Mouse (Mus musculus) G1E (cell line): Measurements from ENCODE around the gene Gm20481.

Source experiments
- CTCF ChIP-seq: IDR thresholded peaks from 2 replicates; pipeline ENCODE4 v1.5.1; 2012; ENCODE audit warnings: low read depth, low read length, inconsistent platforms, mixed read lengths
- GATA1 ChIP-seq: IDR thresholded peaks from 2 replicates; pipeline ENCODE4 v1.6.1; 2012; ENCODE audit warnings: borderline replicate concordance, low read length, inconsistent platforms, mixed read lengths
- POLR2AphosphoS5 ChIP-seq: IDR thresholded peaks from 2 replicates; pipeline ENCODE4 v1.6.1; 2012; ENCODE audit warnings: low read depth, low read length, inconsistent platforms; ENCODE audit not compliant: insufficient replicate concordance
- TAL1 ChIP-seq: conservative IDR thresholded peaks from 2 replicates; pipeline ENCODE4 v1.6.1; 2012; ENCODE audit warnings: low read depth, low read length, inconsistent platforms, mixed read lengths

DNA sequence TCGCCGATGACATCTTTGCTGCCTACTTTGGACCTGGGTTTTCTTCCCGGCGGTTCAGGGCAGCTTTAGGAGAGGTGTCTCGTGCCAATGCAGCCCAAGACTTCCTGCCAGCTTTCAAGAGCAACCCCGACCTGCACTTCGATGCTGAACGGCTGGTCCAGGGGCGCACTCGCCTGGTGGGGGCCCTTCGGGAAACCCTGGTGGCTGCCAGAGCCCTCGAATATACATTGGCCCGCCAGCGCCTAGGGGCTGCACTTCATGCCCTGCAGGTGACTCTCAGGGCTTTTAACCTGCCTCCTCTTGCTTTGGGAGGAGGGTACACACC lies 48.0 kb downstream of the Gm20481 start:
- TF ChIP-seq CTCF (no peak), GATA1 (no peak), TAL1 (no peak), POLR2AphosphoS5 (0 out of 2 replicates have a peak, but pooled peaks have one; percentile 1)
